Mouse (Mus musculus): ENCODE data around the gene Supt4a. TPM values are rescaled to one million over a fixed set of nuclear protein-coding genes. Genes with fewer than 3 reads are reported as not detected.

Gene Supt4a
- polyA plus RNA-seq, 1 experiment = 214 TPM

GRCm38 (mm10) chr11:87727021-87727420 is 10.3 kb upstream of the Supt4a start:
- no peaks in the 10 kb centered on the region for H3K36me3 ChIP-seq (ENCODE audit: control insufficient read depth, insufficient read depth)
- H3K79me3 ChIP-seq (ENCODE audit: low read depth) = no peaks in the 10 kb centered on the region
- no peak for TF ChIP-seq MYOD1 (IDR thresholded peaks at IDR 0.05; ENCODE audit: control insufficient read depth, insufficient read length, low read depth)
- TF ChIP-seq MYOG (IDR thresholded peaks at IDR 0.05; ENCODE audit: control insufficient read depth, extremely low read depth, insufficient read length) = no peak
- no peak for TF ChIP-seq CTCF (IDR thresholded peaks at IDR 0.05; ENCODE audit: control insufficient read depth, insufficient read depth, insufficient read length)
- no peak for TF ChIP-seq USF1 (IDR thresholded peaks at IDR 0.05; ENCODE audit: low read depth)
- no peak for TF ChIP-seq MAX (IDR thresholded peaks at IDR 0.05)
- no peak for TF ChIP-seq CEBPB (IDR thresholded peaks at IDR 0.05; ENCODE audit: low read depth)
- TF ChIP-seq FOSL1 (IDR thresholded peaks at IDR 0.05; ENCODE audit: insufficient read depth, low read length, poor library complexity, severe bottlenecking) = no peak
- H3ac ChIP-seq (ENCODE audit: control insufficient read depth, insufficient read length, low read depth) = no peak overlapping the region
- H3K79me2 ChIP-seq (ENCODE audit: control insufficient read depth, insufficient read depth) = no peaks in the 10 kb centered on the region
- H3K4me3 ChIP-seq (ENCODE audit: insufficient read depth, poor library complexity, severe bottlenecking) = no peak overlapping the region
- peaks cover 79% of the 10 kb centered on the region for H3K27me3 ChIP-seq (ENCODE audit: control insufficient read depth, insufficient read depth, insufficient read length)

- H3K79me2 ChIP-seq (ENCODE audit: control insufficient read depth, insufficient read depth) = no peaks in the 10 kb centered on the region
- H3K79me3 ChIP-seq (ENCODE audit: low read depth) = no peaks in the 10 kb centered on the region
- peaks cover 81% of the 10 kb centered on the region for H3K27me3 ChIP-seq (ENCODE audit: control insufficient read depth, insufficient read depth, insufficient read length)
- H3K4me3 ChIP-seq (ENCODE audit: insufficient read depth, poor library complexity, severe bottlenecking) = no peak overlapping the region
- TF ChIP-seq FOSL1 (IDR thresholded peaks at IDR 0.05; ENCODE audit: insufficient read depth, low read length, poor library complexity, severe bottlenecking) (no peak), CTCF (IDR thresholded peaks at IDR 0.05; ENCODE audit: control insufficient read depth, insufficient read depth, insufficient read length) (no peak), CEBPB (IDR thresholded peaks at IDR 0.05; ENCODE audit: low read depth) (no peak), MYOG (IDR thresholded peaks at IDR 0.05; ENCODE audit: control insufficient read depth, extremely low read depth, insufficient read length) (no peak), MAX (IDR thresholded peaks at IDR 0.05) (no peak), MYOD1 (IDR thresholded peaks at IDR 0.05; ENCODE audit: control insufficient read depth, insufficient read length, low read depth) (no peak)
- H3ac ChIP-seq (ENCODE audit: control insufficient read depth, insufficient read length, low read depth) = no peak overlapping the region
- H3K36me3 ChIP-seq (ENCODE audit: control insufficient read depth, insufficient read depth) = no peaks in the 10 kb centered on the region
Observed at GRCm38 (mm10) chr11:87727471-87727870, 9.9 kb upstream of the Supt4a start.

GRCm38 (mm10) chr11:87728850-87729592 is 8.3 kb upstream of the Supt4a start:
- TF ChIP-seq MYOD1 (IDR thresholded peaks at IDR 0.05; ENCODE audit: control insufficient read depth, insufficient read length, low read depth) (no peak), FOSL1 (IDR thresholded peaks at IDR 0.05; ENCODE audit: insufficient read depth, low read length, poor library complexity, severe bottlenecking) (no peak), CTCF (IDR thresholded peaks at IDR 0.05; ENCODE audit: control insufficient read depth, insufficient read depth, insufficient read length) (no peak), MAX (IDR thresholded peaks at IDR 0.05) (no peak), MYOG (IDR thresholded peaks at IDR 0.05; ENCODE audit: control insufficient read depth, extremely low read depth, insufficient read length) (no peak), USF1 (IDR thresholded peaks at IDR 0.05; ENCODE audit: low read depth) (no peak), CEBPB (IDR thresholded peaks at IDR 0.05; ENCODE audit: low read depth) (no peak)
- no peak overlapping the region for H3ac ChIP-seq (ENCODE audit: control insufficient read depth, insufficient read length, low read depth)
- no peaks in the 10 kb centered on the region for H3K36me3 ChIP-seq (ENCODE audit: control insufficient read depth, insufficient read depth)

GRCm38 (mm10) chr11:87729593-87730185 is 7.7 kb upstream of the Supt4a start:
- peaks cover 77% of the 10 kb centered on the region for H3K27me3 ChIP-seq (ENCODE audit: control insufficient read depth, insufficient read depth, insufficient read length)
- H3K36me3 ChIP-seq (ENCODE audit: control insufficient read depth, insufficient read depth) = no peaks in the 10 kb centered on the region
- H3K79me2 ChIP-seq (ENCODE audit: control insufficient read depth, insufficient read depth) = no peaks in the 10 kb centered on the region
- TF ChIP-seq CEBPB (IDR thresholded peaks at IDR 0.05; ENCODE audit: low read depth) (no peak), USF1 (IDR thresholded peaks at IDR 0.05; ENCODE audit: low read depth) (no peak), FOSL1 (IDR thresholded peaks at IDR 0.05; ENCODE audit: insufficient read depth, low read length, poor library complexity, severe bottlenecking) (no peak), MYOG (IDR thresholded peaks at IDR 0.05; ENCODE audit: control insufficient read depth, extremely low read depth, insufficient read length) (no peak), CTCF (IDR thresholded peaks at IDR 0.05; ENCODE audit: control insufficient read depth, insufficient read depth, insufficient read length) (no peak), MAX (IDR thresholded peaks at IDR 0.05) (no peak), MYOD1 (IDR thresholded peaks at IDR 0.05; ENCODE audit: control insufficient read depth, insufficient read length, low read depth) (no peak)
- no peak overlapping the region for H3ac ChIP-seq (ENCODE audit: control insufficient read depth, insufficient read length, low read depth)
- H3K4me3 ChIP-seq (ENCODE audit: insufficient read depth, poor library complexity, severe bottlenecking) = no peak overlapping the region
- H3K79me3 ChIP-seq (ENCODE audit: low read depth) = no peaks in the 10 kb centered on the region

More at GRCm38 (mm10) chr11:87728850-87729592, 8.3 kb upstream of the Supt4a start:
- peaks cover 77% of the 10 kb centered on the region for H3K27me3 ChIP-seq (ENCODE audit: control insufficient read depth, insufficient read depth, insufficient read length)
- H3K79me2 ChIP-seq (ENCODE audit: control insufficient read depth, insufficient read depth) = no peaks in the 10 kb centered on the region
- no peaks in the 10 kb centered on the region for H3K79me3 ChIP-seq (ENCODE audit: low read depth)
- no peak overlapping the region for H3K4me3 ChIP-seq (ENCODE audit: insufficient read depth, poor library complexity, severe bottlenecking)

GRCm38 (mm10) chr11:87730652-87731310 is 6.6 kb upstream of the Supt4a start:
- Histone ChIP-seq H3ac (ENCODE audit: control insufficient read depth, insufficient read length, low read depth) (no peak overlapping the region), H3K79me3 (ENCODE audit: low read depth) (no peaks in the 10 kb centered on the region), H3K4me3 (ENCODE audit: insufficient read depth, poor library complexity, severe bottlenecking) (no peak overlapping the region), H3K79me2 (ENCODE audit: control insufficient read depth, insufficient read depth) (no peaks in the 10 kb centered on the region), H3K36me3 (ENCODE audit: control insufficient read depth, insufficient read depth) (no peaks in the 10 kb centered on the region), H3K27me3 (ENCODE audit: control insufficient read depth, insufficient read depth, insufficient read length) (peaks cover 71% of the 10 kb centered on the region)
- no peak for TF ChIP-seq FOSL1 (IDR thresholded peaks at IDR 0.05; ENCODE audit: insufficient read depth, low read length, poor library complexity, severe bottlenecking)
